Mouse (Mus musculus): ENCODE measurements around the gene Cmip.

Cmip gene

GRCm38 (mm10) chr8:117357491-117358467 is 100.9 kb downstream of the Cmip start:
- TF ChIP-seq GATA4 (IDR thresholded peaks at IDR 0.05; ENCODE audit: insufficient replicate concordance, low read length), result no peak

DNA sequence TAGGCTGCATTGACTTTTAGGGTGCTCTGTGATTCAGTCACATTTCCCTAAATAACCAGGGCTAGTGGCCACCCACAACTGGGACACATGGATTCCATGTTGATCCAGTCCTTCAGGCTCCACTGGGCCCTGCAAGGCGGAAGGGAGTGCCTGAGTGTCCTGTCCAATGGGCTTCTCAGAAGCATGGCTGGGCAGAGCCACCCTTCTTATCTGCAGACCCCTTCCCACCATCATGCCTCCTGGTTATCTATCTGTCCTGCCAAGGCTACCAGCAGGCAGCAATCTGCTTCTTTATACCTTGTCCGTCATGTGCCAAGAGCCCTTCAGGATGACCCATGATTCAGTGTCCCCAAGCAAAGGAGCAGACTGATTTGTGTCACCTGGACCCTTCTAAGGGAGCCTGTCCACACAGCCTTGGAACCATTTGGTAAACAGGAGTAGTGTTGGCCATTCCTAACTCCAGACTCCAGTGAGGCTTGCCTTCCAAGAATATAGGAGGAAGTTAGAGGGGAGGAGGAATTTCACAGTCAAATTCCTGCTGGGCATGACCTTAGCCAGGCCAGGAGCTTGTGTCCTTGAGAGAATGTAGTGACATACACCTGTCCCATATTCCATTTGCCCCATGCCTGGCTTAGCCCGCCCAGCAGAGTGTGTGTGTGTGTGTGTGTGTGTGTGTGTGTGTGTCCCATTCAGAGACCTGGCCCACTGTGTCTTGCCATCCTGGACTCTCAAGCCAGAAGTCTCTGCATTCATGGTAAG is 103.5 kb downstream of the Cmip start:
- no peak for TF ChIP-seq GATA4 (IDR thresholded peaks at IDR 0.05; ENCODE audit: insufficient replicate concordance, low read length)

DNA sequence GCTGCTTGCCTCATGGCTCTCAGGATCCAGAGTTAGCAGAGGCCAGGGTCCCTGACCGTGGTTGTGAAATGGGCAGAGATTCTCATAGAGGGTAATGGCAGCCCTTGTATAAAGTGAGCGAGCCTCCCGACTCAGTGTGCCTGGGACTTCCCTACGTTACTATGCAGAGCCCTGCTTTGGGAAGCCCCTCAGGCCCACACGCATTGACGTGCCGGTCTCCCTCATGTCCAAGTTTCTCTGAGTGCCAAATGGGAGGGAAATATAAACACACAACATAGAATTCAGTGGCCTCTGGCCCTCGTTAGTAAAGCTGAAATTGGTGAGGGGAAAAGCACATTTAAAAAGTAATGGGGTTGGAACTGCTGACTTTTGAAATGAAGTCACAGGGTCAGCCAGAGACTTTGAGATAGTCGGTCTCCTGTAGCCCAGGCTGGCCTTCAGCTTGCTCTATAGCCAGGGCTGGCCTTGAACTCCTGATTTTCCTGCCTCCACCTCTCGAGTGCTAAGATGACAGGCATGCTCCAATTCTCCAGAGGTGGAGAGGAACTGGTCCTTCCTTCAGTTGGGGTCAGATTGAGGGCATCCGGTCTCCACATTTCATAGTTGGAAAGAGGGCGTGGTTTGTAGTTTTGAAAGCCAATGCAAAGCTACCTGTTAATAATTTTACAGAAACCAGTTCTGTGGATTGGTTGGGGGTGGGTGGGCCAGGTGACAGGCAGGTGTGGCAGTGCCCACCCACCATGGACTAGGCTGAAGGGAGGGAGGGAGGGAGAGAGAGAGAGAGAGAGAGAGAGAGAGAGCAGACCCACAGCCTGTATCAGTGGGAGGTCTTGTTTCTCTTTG is 105.0 kb downstream of the Cmip start:
- TF ChIP-seq GATA4 (IDR thresholded peaks at IDR 0.05; ENCODE audit: insufficient replicate concordance, low read length), result no peak

- no peak for TF ChIP-seq GATA4 (IDR thresholded peaks at IDR 0.05; ENCODE audit: insufficient replicate concordance, low read length)
Measured at GRCm38 (mm10) chr8:117362438-117362726, 105.5 kb downstream of the Cmip start.

- TF ChIP-seq GATA4 (IDR thresholded peaks at IDR 0.05; ENCODE audit: insufficient replicate concordance, low read length), result no peak
Measured at GRCm38 (mm10) chr8:117363291-117363690, 106.4 kb downstream of the Cmip start.

DNA sequence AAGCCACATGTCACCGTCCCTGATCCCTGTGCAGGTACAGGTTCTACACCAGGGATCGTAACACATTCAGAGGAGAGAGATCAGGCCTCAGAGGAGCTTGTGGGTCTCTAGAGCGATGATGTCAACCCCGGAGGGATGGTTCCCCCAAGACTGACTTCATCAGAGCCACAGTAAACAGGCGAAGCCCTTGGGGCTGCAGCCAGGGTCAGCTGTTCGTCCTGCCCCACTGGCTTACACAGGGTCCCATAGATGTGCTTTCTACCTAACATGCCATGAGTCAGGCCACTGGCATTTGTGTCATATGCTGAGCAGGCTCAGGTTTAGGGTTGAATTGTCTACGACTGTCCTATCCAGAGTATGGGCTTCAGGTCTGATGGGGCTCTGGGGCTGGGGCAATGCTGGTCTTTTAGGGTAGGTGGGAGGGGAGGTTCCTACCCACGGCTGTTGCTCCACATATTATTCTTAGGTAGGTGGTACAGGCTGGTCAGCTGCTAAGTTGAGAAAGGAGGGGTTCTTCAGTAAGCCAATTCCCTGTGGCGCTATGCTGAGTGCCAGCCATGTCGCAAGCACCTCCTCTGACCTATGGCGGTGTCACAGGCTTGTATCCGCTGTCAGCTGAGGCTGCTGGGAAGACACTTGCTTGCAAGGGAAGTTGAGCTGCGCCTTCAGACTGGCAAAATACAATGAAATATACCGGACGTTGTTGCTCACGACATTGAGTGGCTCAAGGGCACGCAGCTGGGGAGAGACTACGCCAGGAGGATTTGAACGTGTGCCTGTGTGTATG is 107.7 kb downstream of the Cmip start:
- no peak for TF ChIP-seq GATA4 (IDR thresholded peaks at IDR 0.05; ENCODE audit: insufficient replicate concordance, low read length)

DNA sequence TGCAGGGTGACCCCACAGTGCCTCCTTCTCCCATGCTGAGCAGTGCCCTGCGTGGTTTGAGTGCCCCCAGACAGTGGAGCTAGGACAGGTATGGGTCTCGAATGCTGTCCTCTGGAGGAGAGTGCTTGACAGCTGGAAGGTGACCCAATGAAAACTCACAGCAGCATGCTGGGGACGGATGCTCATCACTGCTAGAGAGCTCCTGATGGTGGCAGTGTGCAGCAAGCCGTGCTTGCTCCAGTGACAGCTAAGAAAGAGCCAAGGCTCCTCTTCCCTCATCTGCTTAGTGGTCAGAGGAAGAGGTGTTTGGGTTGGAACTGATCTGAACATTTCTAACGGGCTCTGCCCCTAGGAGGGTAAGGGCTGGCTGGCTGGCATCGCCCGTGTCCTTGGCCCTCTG is 109.6 kb downstream of the Cmip start:
- TF ChIP-seq GATA4 (IDR thresholded peaks at IDR 0.05; ENCODE audit: insufficient replicate concordance, low read length), result no peak

DNA sequence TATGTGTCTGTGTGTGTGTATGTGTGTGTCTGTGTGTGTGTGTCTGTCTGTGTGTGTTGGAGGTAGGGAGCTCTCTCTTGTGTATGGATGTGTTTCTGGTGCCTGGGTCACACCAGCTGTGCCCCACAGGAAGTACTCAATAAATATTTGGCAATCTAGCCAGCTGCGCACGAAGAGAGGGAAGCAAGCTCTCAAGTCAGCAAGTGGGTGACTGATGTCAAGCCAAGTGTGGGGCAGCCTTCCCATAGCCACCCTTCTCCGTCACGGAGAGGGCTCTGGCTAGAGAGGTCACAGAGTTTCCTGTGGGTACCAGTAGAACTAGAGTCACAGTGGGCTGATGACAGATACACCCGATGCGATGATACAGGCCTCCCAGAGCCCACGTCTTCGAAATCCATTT is 110.6 kb downstream of the Cmip start:
- no peak for TF ChIP-seq GATA4 (IDR thresholded peaks at IDR 0.05; ENCODE audit: insufficient replicate concordance, low read length)

DNA sequence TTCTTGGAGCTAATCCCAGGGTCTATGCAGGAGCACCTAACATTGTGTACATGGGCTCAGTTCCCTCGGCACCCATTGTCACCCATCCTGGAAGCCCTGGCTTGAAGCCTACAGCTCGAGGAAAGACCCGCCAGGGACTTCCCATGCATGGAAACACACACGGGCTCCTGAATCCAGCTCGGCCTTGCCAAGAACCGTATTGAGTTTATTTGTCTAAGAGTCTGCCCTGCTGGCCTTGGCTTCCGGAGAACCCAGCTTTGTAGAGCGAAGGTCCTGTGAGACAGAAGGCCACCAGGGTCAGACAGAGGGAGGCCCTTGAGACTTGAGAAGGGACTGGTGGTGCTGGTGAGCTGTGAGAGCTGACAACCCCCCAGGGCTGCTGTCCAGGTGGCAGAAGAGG is 111.9 kb downstream of the Cmip start:
- TF ChIP-seq GATA4 (IDR thresholded peaks at IDR 0.05; ENCODE audit: insufficient replicate concordance, low read length), result no peak

GRCm38 (mm10) chr8:117370009-117370408 is 113.1 kb downstream of the Cmip start:
- no peak for TF ChIP-seq GATA4 (IDR thresholded peaks at IDR 0.05; ENCODE audit: insufficient replicate concordance, low read length)

DNA sequence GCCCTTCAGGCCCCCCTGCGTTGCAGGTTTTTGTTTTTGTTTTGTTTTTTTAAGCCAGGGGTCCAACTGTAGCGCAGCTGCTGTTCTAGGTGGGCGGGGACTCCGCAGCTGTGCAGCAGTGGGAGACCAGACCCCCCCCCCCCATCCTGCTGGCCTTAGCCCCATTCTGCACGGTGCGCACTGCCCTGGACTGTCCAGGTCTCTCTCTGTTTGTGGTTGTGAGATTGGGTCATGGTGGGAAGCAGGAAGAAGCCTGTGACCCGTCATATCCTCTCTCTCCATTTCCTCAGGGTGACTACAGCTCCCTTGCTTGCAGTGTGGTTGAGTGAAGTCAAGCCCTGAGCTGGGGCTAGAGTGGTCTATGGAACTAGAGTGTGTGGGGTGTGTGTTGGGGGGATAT is 114.3 kb downstream of the Cmip start:
- no peak for TF ChIP-seq GATA4 (IDR thresholded peaks at IDR 0.05; ENCODE audit: insufficient replicate concordance, low read length)

DNA sequence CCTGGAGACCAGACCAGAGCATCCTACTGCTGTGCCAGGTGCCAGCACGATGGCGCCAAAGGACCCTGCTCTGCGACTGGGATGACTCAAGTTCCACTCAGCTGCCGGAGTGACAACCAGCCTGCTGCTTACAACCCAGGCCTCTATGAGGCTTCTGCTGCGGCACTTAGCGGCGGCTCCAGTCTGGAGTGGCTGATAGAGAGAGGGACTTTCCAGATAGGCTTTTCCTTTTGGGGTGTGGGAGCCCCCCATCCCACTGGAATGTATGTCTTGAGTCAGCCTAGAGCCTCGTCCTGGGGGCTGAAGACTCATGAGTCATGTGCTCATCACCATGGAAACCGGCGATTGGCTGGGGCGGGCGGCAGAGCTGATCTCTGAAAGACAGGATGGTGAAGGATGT is 115.2 kb downstream of the Cmip start:
- TF ChIP-seq GATA4 (IDR thresholded peaks at IDR 0.05; ENCODE audit: insufficient replicate concordance, low read length), result no peak

GRCm38 (mm10) chr8:117373001-117373428 is 116.2 kb downstream of the Cmip start:
- TF ChIP-seq GATA4 (IDR thresholded peaks at IDR 0.05; ENCODE audit: insufficient replicate concordance, low read length), result no peak

GRCm38 (mm10) chr8:117374087-117374486 is 117.2 kb downstream of the Cmip start:
- TF ChIP-seq GATA4 (IDR thresholded peaks at IDR 0.05; ENCODE audit: insufficient replicate concordance, low read length), result no peak

- TF ChIP-seq GATA4 (IDR thresholded peaks at IDR 0.05; ENCODE audit: insufficient replicate concordance, low read length), result no peak
Measured at GRCm38 (mm10) chr8:117376997-117377396, 120.1 kb downstream of the Cmip start.
